Mouse (Mus musculus): ENCODE data around the gene Wdcp. TPM values are rescaled to one million over a fixed set of nuclear protein-coding genes. Genes with fewer than 3 reads are reported as not detected.
"Not testable (repeated sequence)": the region's sequence is repeated elsewhere in the genome, so short reads cannot be mapped to it uniquely, and the experiment has no call there.

Gene Wdcp
- total RNA-seq (2022), result 10 to 100 TPM; 10.1 to 13.0 (median 11.5) TPM

DNA sequence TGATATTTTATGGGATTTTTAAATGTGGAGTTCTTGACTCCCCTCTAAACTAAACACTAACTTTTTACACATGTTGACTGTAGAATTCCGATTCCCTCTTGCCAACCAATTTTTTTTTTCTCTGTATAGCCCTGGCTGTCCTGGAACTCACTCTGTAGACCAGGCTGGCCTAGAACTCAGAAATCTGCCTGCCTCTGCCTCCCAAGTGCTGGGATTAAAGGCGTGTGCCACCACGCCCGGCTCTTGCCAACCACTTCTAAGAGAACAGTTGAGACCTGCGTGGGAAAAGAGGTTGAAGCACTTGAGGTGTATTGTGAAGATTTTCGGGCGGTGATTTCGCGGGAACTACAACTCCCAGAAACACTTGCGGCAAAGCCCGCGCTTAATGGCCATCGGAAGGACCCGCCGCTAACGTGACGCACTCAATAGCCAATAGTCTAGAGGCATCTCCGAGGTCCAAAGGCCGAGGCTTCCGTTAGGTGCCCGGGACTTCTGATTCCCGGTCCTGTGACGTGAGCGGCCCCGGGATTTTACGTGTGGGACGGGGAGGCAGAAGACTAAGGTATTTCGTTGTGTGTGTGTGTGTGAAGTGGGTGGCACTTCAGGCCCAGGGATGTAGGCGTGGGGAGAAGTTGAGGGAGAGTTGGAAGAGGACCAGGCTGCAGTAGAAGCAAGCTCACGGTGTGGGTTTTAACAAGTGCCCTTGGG, at the start of gene Wdcp:
Wdcp (plus strand) TSS at position 414 of the 708 bp plus-strand sequence.
- DNase-seq, result peak; percentile 92

DNA sequence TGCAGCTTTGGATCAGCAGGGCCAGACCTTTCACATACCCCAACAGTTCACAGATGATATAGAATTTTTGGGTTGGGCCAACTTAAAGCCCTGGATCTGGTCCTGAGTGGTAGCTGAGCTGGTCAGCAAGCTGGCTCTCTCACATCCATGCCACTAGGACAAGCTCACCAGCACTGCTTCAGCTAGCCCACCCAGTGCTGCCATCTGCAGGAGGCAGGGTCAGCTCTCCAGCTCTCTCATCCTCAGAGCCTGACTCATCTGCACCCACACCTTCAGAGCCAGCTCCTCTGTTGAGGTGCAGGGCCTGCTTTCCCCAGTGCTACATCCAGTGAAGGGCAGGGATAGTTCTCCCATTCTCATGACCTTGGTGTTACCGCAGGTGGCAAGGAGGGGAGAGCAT, 49.4 kb upstream of the Wdcp start:
- no peak for DNase-seq

DNA sequence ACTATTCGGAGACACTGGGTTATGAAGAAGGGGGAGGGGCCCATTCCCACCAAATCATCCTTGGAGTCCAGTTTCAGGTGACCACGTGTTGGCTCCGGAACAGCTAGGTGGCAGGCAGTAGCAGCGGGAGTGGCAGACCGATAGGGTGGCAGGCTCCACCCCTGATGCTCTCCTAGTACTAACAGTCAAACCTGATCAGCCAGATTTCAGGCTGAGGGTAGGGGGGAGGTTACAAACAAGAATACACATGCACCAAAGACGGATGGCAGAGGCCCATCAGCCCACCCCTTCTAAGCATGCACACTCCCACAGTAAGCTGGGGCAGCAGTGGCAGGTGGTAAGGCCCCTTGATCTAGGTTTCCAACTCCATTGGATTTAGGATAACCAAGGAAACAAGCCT, 45.6 kb upstream of the Wdcp start:
- DNase-seq, result not testable (repeated sequence)

DNA sequence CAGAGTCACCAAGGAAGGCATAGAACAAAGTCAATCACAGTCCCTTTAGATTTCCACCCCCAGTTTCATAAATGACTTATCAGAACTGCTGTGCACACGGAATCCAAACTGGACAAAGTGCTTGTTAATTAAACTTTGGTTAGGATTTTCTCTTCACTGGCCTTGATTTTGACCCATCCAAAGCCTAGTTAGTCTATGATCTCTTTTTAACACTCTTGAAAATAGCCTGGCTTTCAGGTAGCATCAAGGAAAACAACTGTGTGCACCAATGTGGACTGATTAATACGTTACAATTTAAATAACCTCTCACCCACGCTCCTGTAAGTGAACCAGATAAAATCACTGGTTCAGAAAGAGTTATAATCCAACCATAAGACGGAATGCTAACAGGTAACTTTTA, 32.1 kb upstream of the Wdcp start:
- DNase-seq, result no peak

DNA sequence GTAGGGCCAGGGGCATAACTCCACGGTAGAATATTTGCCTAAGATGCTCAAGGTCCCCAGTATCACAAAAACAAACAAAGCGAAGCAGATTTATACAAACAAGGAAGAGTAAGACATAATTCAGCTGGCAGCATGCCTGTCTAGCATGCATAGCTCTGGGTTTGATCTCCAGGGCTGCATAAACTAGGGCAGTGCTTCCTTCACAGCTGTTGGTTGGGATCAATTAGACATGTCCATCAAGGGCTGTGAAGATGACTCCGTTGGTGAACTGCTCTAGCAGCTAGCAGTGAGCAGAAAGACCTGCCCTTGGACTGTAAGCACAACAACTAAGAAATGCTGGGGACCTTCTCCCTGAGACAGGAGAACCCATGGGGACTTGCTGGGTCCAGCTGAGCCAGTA, 31.4 kb upstream of the Wdcp start:
- no peak for DNase-seq

DNA sequence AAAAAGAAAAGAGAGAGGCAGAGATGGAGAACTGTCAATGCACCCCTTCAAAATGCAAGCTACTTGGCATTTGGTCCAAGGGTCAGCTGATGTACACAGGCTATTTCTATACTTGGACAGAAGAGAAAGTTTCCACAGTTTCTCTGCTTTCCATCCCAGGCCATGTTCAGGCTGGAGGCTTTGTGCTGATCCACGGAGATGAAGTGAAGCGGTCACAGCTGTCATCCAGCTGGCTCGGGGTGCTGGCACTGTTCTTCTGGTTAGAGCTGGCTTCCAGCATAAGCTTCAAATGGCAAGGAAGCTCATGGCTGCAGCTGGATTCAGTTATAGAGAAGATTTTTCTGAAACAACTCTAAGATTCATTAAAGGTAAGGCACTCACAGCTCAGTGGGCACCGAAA, 29.5 kb upstream of the Wdcp start:
- DNase-seq, result no peak

DNA sequence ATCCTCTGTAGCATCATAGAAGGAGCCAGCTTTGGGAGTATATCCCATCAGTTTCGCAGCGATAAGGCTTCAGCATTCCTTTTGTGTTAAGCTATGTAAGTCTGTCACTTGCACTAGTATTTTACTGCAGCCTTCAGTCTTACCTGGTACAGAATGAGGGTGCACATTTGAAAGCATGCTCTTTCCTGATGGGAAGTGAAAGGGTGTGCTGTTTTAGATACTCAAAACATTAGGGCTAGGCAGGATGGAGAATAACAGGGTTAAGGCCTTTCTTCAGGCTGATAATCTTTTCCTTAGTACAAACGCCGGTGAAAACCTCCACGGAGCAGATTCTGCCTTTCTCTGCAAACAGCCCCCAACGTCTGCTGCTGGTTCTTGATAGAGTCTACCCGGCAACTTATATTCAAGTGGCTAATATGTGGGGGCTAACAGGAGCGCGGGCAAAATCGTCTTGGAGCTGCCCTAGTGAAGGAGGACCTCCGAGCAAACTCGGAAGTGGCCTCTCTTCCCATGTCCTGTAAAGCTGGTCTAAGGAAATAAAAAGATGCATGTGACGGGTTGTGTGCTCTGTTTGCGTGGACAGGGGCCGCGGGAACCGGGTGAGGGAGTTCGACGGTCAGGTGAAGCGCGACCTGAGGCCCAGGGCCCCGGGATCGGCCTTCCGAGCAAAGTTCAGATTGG, 26.3 kb upstream of the Wdcp start:
- no peak for DNase-seq

DNA sequence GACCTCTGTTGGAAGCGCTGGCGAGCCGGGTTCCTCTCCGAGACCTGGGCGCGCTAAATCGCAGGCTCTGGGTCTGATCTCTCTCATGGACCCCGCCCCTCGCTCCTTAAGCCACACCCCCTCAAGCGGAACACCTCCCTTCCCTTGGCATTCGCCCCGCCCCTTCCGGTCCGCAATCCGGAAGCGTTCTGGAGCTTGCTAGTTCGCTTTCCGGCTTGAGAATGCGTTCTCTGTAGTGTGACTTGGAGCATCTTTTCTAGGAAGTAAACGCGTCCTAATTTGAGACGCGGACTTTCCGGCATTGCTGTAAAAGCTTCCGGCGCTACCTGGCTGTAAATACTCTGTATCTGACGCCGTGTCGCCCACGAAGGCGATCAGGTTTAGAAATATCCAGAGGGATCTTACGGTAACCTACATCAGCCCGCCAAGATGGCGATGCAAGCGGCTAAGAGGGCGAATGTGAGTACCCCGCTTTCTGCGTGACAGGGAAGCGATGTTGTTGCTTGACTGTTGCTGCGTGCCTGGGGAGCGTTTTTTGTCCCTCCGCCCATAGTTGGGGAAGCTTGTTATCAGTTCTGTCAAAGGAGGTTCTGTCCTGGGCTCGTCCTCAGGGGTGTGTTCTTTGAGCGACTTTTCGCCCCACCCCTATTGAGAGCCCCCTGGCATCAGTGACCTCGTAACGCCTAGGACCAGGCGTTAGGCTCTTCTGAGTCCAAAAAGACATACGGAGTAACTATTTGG, 25.6 kb upstream of the Wdcp start, which contains the start of gene Sf3b6:
Sf3b6 (plus strand) TSS at position 184 of the 741 bp plus-strand sequence.
- DNase-seq, result peak; percentile 96

DNA sequence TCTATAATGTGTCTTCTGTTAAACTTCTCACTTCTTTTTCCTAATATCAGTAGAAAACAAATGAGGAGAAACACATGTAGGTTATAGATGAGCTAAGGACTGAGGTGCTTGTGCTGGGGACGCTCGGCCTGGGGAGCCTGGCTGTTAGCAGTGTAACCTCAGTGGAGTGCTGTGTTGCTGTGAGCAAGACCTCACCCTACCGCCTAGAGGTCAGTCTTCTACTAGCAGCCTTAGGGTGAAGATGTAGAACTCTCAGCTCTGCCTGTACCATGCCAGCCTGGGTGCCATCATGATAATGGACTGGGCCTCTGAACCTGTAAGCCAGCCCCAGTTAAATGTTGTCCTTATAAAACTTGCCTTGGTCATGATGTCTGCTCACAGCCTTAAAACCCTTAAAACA, 15.8 kb upstream of the Wdcp start:
- DNase-seq, result no peak

DNA sequence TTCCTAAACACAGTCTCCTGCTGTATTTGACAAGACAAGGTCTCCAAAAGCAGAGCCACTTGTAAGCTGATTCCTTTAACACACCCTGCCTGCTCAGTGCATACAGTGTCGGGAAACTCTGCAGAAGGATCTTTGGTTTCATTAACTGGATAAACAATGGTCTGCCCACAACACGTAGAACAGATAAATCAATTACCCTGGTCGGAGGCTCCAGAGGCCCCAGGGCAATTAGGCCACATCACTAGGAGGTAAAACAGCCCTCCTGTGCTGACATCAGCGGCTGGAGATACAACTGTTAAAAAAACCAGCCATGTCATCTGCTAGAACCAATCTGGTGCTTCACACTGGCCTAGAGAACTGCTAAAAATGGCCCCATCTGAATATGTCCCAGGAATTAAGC, 6.1 kb upstream of the Wdcp start:
- peak; percentile 25 for DNase-seq

DNA sequence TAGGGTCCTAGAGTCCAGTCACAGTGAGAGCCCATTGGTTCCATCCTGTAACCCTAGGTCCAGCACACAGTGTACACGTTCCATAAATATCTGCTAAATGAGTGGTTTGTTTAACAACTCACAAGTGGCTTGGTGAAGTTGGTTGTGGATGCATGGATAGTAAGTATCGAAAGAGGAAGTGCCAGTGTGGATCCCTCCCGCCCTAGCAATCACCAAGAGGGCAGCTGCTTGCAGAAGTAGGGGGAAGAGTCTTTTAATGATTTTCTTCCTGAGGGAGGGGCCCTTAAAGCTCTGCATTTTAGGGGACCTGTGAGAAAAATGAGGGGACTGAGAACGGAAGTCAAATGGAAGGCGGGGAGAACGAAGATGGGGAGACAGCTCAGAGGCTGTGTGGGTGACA, 3.1 kb upstream of the Wdcp start:
- no peak for DNase-seq

DNA sequence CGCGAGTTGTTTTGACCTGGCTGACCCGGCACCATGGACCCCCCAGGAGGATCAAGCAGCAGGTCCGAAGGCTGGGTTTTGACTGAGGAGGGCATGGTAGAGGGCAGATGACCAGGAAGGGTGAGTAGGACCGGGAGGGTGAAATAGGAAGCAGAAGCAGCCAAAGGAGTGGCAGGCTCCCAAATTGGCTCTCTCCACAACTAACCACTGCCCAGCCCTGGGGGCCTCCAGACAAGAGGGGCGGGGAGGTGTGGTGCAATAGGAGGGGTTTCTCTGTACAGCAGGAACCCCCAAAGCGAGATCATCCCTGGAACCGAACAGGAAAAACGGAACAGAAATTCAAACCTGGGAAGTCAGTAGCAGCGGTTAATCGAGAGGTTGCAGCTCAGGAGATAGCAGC, 2.4 kb upstream of the Wdcp start:
- DNase-seq, result no peak

DNA sequence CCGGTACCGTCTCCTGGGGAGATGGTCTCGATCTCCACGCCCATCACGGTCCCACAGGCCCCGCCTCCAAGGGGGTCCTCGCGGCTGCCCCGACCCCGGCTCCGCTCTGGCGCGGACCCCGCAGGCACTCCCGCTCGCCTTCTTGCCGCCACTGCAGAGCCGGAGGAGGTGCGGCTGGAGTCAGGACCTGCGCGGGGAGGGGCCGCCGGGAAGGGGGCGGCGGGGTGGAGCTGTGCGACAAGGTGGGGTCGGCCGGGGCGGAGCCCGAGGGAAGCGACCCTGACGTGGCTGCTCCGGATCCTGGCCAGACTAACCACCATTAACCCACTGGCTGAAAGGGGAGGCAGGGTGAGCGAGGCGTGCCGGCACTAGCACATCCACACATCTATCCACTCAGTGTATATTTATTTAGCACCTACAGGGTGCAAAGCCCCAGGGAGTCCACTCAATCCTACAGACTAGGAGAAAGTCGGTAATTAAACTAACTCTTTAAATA, 1.7 kb upstream of the Wdcp start, which contains the start of gene Fkbp1b:
Fkbp1b (minus strand) TSS at position 200 of the 496 bp plus-strand sequence.
- DNase-seq, result peak; percentile 17

DNA sequence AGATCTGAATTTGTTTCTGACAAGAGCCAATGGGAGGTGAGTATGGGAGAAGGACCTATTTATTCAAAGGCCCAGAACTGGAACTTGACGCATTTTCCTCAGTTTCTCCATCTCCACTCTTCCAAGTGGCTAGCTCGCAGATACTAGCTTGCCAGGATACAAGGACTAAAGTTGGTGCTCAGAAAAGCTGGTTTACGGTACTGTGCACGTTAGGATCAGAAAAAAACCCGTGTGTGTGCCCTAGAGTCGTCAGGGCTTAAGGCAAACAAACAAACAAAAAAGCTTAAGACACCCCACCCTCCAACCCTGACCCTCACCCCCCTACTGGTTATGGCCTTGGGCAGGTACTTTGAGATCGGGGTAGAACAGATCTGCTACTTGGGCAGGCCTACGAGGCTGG, 647 bp upstream of the Wdcp start:
- DNase-seq, result no peak

DNA sequence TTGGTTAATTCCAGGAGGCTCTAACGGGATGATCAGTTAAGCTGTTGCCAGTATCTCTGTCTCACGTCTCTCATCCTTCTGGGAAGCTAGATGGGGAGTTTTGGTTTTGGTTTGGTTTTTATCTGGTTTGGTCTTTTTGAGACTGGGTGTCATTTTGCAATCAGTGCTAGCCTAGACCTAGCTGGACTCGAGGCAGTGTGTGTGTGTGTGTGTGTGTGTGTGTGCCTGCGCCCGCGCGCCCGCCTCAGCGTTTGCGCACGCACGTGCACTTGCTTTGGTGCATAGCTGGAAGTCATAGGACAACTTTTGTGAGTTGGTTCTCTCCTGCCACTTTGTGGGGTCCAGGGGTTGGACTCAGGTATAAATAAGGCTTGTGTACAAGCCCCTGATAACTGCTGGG, 638 bp downstream of the Wdcp start:
- peak; percentile 15 for DNase-seq

DNA sequence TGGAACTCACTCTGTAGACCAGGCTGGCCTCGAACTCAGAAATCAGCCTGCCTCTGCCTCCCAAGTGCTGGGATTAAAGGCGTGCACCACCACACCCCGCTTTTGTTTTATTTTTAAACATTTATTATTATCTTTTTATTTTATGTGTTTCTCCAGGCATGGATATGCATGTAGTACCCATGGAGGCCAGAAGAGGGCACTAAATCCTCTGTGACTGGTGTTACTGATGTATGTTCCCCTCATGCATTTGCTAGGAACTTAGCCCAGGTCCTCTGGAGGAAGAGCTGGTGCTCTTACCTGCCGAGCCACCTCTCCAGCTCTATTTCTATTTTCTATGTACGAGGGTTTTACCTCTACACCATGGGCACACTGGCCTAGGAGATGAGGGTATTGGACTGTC, 13.1 kb downstream of the Wdcp start:
- no peak for DNase-seq

DNA sequence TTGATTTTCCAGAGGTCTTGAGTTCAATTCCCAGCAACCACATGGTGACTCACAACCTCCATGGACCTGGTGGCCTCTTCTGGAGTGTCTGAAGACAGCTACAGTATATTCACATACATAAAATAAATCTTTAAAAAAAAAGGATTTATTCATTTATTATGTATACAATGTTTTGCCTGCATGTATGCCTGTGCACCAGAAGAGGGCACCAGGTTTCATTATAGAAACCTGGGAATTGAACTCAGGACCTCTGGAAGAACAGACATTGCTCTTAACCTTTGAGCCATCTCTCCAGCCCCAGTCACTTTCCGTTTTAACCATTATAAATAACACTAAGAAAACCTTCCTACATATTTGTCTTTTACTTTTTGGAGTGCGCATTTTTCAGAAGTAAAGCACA, 13.7 kb downstream of the Wdcp start:
- no peak for DNase-seq

DNA sequence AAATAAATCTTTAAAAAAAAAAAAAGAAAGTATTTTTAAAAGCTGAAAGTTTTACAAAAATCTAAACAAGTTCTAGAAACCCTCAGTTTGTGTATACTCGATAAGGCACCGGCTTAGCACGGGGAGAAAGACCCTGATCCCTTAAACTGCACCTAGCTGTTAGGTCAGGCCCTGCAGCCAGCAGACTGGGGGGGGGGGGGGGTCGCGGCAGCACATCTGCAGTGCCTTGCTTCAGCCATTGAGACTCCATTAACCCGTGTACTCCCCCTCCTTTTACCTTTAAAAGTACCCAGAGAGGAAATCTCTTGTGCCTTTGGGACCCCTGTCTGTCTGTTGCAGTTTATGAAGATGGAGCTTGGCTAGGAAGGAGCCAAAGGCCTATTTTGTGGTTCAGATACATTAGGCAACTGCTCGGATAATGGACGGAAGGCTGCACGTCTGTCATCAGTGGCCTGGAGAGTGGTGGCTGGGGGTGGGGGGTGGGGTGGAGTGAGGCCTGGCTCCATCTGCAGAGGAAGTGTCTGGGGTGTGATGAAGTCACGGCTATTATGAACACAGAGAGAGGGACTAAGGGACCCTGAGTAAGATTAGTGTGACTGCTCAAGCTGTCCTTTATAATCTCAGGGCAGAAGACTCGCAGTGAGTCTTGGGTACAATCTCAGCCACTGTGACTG, 16.3 kb downstream of the Wdcp start:
- DNase-seq, result no peak

DNA sequence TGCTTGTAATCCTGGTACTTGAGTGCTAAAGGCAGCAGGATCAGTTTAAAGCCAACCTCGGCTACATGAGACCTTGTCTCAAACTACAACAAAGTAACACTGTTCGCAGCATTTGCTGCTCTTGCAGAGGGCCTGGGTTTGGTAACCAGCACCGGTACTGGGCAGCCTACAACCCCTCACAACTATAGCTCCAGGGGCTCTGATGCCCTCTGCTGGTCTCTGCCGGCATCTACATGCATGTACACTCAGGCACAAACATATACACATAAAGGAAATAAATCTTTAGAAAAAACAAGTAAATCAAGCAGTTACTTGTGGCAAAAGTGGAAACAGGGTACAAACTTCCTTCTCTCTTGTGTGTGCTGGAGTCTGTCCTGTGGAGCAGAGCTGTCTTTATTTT, 19.6 kb downstream of the Wdcp start:
- no peak for DNase-seq

DNA sequence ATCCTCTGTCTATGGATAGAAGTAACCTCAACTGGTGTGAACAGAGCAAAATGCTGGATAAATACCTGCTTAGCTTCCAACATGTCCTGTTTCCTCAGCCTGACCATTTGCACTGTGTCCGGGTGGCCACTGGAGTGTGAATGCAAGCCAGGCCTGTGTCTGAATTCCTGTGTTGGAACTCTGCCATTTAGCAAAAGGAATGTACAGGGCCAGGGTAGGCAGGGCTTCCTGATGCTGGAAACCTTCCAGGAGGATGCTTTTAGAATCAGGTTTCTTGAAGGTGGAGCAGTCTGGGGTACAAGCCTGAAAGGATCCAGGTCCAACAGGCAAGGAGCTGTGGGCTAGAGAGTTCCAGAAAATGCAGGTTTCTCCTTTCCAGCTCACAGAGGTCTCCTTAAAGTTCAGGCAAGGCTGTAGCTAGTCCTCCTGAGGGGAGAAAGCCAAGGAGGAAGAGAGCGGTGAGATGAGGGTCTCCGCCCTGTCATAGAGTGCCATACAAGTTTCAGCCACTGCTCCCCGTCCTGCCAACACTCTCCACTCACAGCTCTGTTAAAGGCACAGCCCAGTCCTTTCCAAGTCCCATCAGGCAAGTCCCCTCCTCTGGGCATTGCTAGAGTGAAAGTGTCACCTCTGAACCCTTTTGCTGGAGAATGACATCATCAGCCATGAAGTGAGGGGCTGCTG, 20.7 kb downstream of the Wdcp start:
- DNase-seq, result no peak

DNA sequence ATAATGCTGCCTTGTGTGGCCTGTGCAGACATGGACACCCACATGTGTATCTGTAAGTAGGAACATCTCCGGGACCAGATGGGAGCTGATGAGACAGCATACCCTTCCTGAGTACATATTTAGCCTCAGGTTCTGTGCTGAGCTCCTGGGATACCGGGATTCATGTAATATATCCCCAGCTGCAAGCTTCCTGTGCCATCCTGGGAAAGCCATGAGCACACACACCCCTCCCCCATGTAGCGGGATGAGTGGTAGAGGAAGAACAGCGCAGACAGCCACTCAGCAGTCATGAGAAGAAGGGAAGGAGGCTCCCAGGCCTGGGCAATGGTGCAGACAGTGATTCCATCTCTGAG, 21.2 kb downstream of the Wdcp start:
- no peak for DNase-seq

DNA sequence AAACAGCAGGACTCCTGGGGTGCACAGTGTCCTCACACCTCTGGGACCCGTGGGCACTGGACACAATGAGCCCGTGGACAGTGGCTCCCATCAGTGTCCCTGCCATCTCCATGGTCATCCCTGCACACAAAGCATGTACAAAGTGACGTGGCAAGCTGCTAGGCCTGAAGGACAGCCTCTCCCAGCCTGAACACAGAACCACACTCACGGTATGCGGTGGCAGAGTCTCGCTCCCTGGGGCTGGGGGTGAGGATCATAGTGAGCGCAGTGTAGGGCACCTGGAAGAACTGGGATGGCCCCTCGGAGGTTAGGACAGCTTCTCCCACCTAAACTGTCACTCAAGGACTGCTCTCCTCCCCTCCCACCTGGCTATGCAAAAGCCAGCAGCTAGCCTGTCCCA, 25.8 kb downstream of the Wdcp start:
- no peak for DNase-seq

All from adrenal gland, adult 8-10 months (tissue).